Mouse (Mus musculus) forebrain, postnatal 0 days (tissue): ENCODE results near the gene Tardbp. TPM values are rescaled to one million over a fixed set of nuclear protein-coding genes. Genes with fewer than 3 reads are reported as not detected.
A peak's percentile ranks its signal among the peaks of the same experiment; 100 is the strongest.

Source experiments
- ATAC-seq: fragments of 200-750 bp; cut with Nextera tagmentation; 2 replicates; pipeline ENCODE4 v1.8.0; 2017; ENCODE audit warnings: mild to moderate bottlenecking, moderate library complexity
- DNase-seq: peaks from one replicate; pipeline ENCODE4 v3.0.0-alpha.2; 2015
- H3K27ac ChIP-seq: fragments of 300-500 bp; sonication (generic); 2 replicates; pipeline ENCODE4 v1.5.1; 2014; ENCODE audit warnings: low read depth, mild to moderate bottlenecking, antibody characterized with exemption, low read length, moderate library complexity, mixed read lengths
- H3K27me3 ChIP-seq: fragments of 300-500 bp; sonication (generic); 2 replicates; pipeline ENCODE4 v1.6.1; 2014; ENCODE audit warnings: mild to moderate bottlenecking, low read length, mixed read lengths; ENCODE audit not compliant: insufficient read depth
- H3K36me3 ChIP-seq: fragments of 300-500 bp; sonication (generic); 2 replicates; pipeline ENCODE4 v1.6.1; 2014; ENCODE audit warnings: mild to moderate bottlenecking, moderate library complexity; ENCODE audit not compliant: insufficient read depth
- H3K4me1 ChIP-seq: fragments of 300-500 bp; sonication (generic); 2 replicates; pipeline ENCODE4 v1.6.1; 2014; ENCODE audit warnings: antibody characterized with exemption; ENCODE audit not compliant: insufficient read depth
- H3K4me2 ChIP-seq: fragments of 300-500 bp; sonication (generic); 2 replicates; pipeline ENCODE4 v1.6.1; 2014; ENCODE audit warnings: low read depth, mild to moderate bottlenecking, moderate library complexity
- H3K4me3 ChIP-seq: fragments of 300-500 bp; sonication (generic); 2 replicates; pipeline ENCODE4 v1.5.1; 2014; ENCODE audit warnings: low read depth, low read length, mixed read lengths
- H3K9ac ChIP-seq: fragments of 300-500 bp; sonication (generic); 2 replicates; pipeline ENCODE4 v1.6.1; 2014; ENCODE audit warnings: mild to moderate bottlenecking
- H3K9me3 ChIP-seq: fragments of 300-500 bp; sonication (generic); 2 replicates; pipeline ENCODE4 v1.6.1; 2016; ENCODE audit warnings: low read length
- CTCF ChIP-seq: sonication (generic); IDR thresholded peaks from 2 replicates; pipeline ENCODE4 v1.5.1; 2016; ENCODE audit warnings: antibody characterized with exemption, control low read depth, low read depth
- WGBS: fragments of 180-500 bp; shearing (Covaris S2); extraction: QIAGEN DNeasy Blood & Tissue Kit; methylation state at CpG from one replicate; pipeline ENCODE4 v1.1.7; 2014; 5-methylcytosine and 5-hydroxymethylcytosine counted together
- polyA plus RNA-seq: library from polyadenylated mRNA; unstranded; fragments of >200 nt; fragmentation: Nextera tagmentation; extraction: Ambion mirVana; gene quantifications from 2 replicates; pipeline ENCODE4 v1.2.1, GENCODE M21; 2015
- total RNA-seq: library from RNA; depleted of rRNA; stranded (reverse); fragments of >200 nt; gene quantifications from 2 replicates; pipeline ENCODE4 v1.2.3, GENCODE M21; 2014

Tardbp gene
- total and polyA plus RNA-seq, 2 experiments from 2014 or later, result 104 to 159 TPM

GRCm38 (mm10) chr4:148638302-148638701 lies 11.5 kb upstream of the Tardbp start:
- TF ChIP-seq CTCF, result no peak
- H3K36me3 ChIP-seq, result no peaks in the 10 kb centered on the region
- WGBS, result 52% methylated on average over 9 of the region's 9 CpGs
- no peak overlapping the region for H3K4me3 ChIP-seq
- H3K9ac ChIP-seq, result no peak overlapping the region
- H3K9me3 ChIP-seq, result no peaks in the 10 kb centered on the region
- H3K4me2 ChIP-seq, result no peak overlapping the region
- ATAC-seq (no peak; the same call in 1 of the 2 replicates), DNase-seq (no peak)
- no peak overlapping the region for H3K27ac ChIP-seq
- no peaks in the 10 kb centered on the region for H3K27me3 ChIP-seq
- H3K4me1 ChIP-seq, result no peaks in the 10 kb centered on the region

- TF ChIP-seq CTCF, result no peak
- H3K27me3 ChIP-seq, result no peaks in the 10 kb centered on the region
- H3K4me2 ChIP-seq, result no peak overlapping the region
- H3K9ac ChIP-seq, result no peak overlapping the region
- no peaks in the 10 kb centered on the region for H3K36me3 ChIP-seq
- no peaks in the 10 kb centered on the region for H3K4me1 ChIP-seq
- ATAC-seq (no peak), DNase-seq (no peak)
- H3K27ac ChIP-seq, result no peak overlapping the region
- WGBS, result 70% methylated on average over 2 of the region's 2 CpGs
- no peak overlapping the region for H3K4me3 ChIP-seq
- H3K9me3 ChIP-seq, result no peaks in the 10 kb centered on the region
Measured at GRCm38 (mm10) chr4:148635309-148635708, 8.5 kb upstream of the Tardbp start.

GRCm38 (mm10) chr4:148633395-148634061 lies 6.7 kb upstream of the Tardbp start:
- H3K27me3 ChIP-seq, result no peaks in the 10 kb centered on the region
- no peak overlapping the region for H3K9ac ChIP-seq
- no peaks in the 10 kb centered on the region for H3K36me3 ChIP-seq
- no peak for ATAC-seq
- DNase-seq, result no peak
- no peak overlapping the region for H3K4me3 ChIP-seq
- no peaks in the 10 kb centered on the region for H3K4me1 ChIP-seq
- H3K9me3 ChIP-seq, result no peaks in the 10 kb centered on the region
- no peak overlapping the region for H3K4me2 ChIP-seq
- no peak overlapping the region for H3K27ac ChIP-seq
- no peak for TF ChIP-seq CTCF
- 80% methylated on average over 2 of the region's 2 CpGs for WGBS

- H3K4me2 ChIP-seq, result no peak overlapping the region
- H3K27ac ChIP-seq, result no peak overlapping the region
- H3K27me3 ChIP-seq, result no peaks in the 10 kb centered on the region
- H3K9me3 ChIP-seq, result no peaks in the 10 kb centered on the region
- H3K4me1 ChIP-seq, result no peaks in the 10 kb centered on the region; the same call in 1 of the 2 replicates
- H3K36me3 ChIP-seq, result no peaks in the 10 kb centered on the region
- DNase-seq, result no peak
- H3K4me3 ChIP-seq, result no peak overlapping the region
- WGBS, result 71% methylated on average over 3 of the region's 3 CpGs
- no peak overlapping the region for H3K9ac ChIP-seq
- TF ChIP-seq CTCF, result no peak
- ATAC-seq, result no peak
Measured at GRCm38 (mm10) chr4:148632013-148632692, 5.3 kb upstream of the Tardbp start.

- no peak for TF ChIP-seq CTCF
- ATAC-seq (peak; percentile 5; the same call in 1 of the 2 replicates), DNase-seq (no peak)
- Histone ChIP-seq H3K36me3 (peaks cover 22% of the 10 kb centered on the region), H3K27ac (peak overlapping the region; percentile 99), H3K4me3 (peak overlapping the region; percentile 100), H3K4me2 (peak overlapping the region; percentile 56), H3K27me3 (no peaks in the 10 kb centered on the region), H3K9me3 (no peaks in the 10 kb centered on the region), H3K4me1 (peaks cover 10% of the 10 kb centered on the region; the same call in 1 of the 2 replicates), H3K9ac (peak overlapping the region; percentile 100)
- WGBS, result 63% methylated on average over 3 of the region's 3 CpGs
Measured at GRCm38 (mm10) chr4:148627246-148627645, 427 bp upstream of the Tardbp start.

GRCm38 (mm10) chr4:148625756-148626622 lies 830 bp downstream of the Tardbp start:
- peaks cover 33% of the 10 kb centered on the region for H3K36me3 ChIP-seq
- H3K27ac ChIP-seq, result peak overlapping the region; percentile 99
- peak overlapping the region; percentile 100 for H3K9ac ChIP-seq
- no peaks in the 10 kb centered on the region for H3K9me3 ChIP-seq
- ATAC-seq (peak; percentile 56), DNase-seq (no peak)
- H3K4me2 ChIP-seq, result peak overlapping the region; percentile 56
- H3K4me3 ChIP-seq, result peak overlapping the region; percentile 100
- under 1% methylated on average over 57 of the region's 57 CpGs for WGBS
- peaks cover 10% of the 10 kb centered on the region; the same call in 1 of the 2 replicates for H3K4me1 ChIP-seq
- TF ChIP-seq CTCF, result no peak
- no peaks in the 10 kb centered on the region for H3K27me3 ChIP-seq
